Mouse (Mus musculus): Measurements from ENCODE around the gene Ceacam20. TPM values are rescaled to one million over a fixed set of nuclear protein-coding genes. Genes with fewer than 3 reads are reported as not detected.
A peak's percentile ranks its signal among the peaks of the same experiment; 100 is the strongest.

The Ceacam20 gene
- polyA plus RNA-seq, 1 experiment, result not detected

DNA sequence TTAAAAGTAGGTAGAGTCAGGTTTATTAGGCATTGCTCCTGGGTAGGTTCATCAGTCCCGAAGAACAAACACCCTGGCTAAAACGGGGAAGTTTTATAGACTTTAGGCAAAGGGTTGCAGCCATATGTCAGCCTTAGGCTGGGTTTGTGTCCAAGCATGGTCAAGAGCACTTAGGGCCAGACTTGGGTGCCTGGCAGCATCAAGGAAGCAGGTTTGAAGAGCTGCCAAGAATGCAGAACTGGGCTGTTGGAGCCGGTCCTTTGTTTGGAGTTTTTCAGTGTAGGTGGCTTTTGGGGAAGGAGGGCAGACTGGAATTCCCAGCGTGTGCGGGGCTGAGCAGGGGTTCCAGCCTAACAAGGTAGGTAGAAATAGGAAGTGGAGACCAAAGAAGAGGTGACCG, 29.3 kb upstream of the Ceacam20 start:
- H3K36me3 ChIP-seq (ENCODE audit: control insufficient read depth, insufficient read depth, low read length), result no peaks in the 10 kb centered on the region
- no peaks in the 10 kb centered on the region for H3K27me3 ChIP-seq (ENCODE audit: control insufficient read depth, insufficient read depth, low read length)
- peaks cover 21% of the 10 kb centered on the region; the same call in 1 of the 2 replicates for H3K4me1 ChIP-seq (ENCODE audit: control insufficient read depth, insufficient read depth, insufficient read length)
- WGBS, result 49% methylated on average over 6 of the region's 6 CpGs
- no peak for DNase-seq (ENCODE audit: low read depth in 1 of 2, low spot score in 2 of 2)
- no peak for TF ChIP-seq CTCF (IDR thresholded peaks at IDR 0.05; ENCODE audit: extremely low read depth, insufficient read depth, insufficient read length, insufficient replicate concordance)
- no peak for TF ChIP-seq POLR2A (IDR thresholded peaks at IDR 0.05; ENCODE audit: low read depth, low read length)
- H3K27ac ChIP-seq (ENCODE audit: insufficient read depth, low read length), result no peak overlapping the region
- H3K4me3 ChIP-seq (ENCODE audit: extremely low read depth, insufficient read depth, insufficient read length), result no peak overlapping the region

DNA sequence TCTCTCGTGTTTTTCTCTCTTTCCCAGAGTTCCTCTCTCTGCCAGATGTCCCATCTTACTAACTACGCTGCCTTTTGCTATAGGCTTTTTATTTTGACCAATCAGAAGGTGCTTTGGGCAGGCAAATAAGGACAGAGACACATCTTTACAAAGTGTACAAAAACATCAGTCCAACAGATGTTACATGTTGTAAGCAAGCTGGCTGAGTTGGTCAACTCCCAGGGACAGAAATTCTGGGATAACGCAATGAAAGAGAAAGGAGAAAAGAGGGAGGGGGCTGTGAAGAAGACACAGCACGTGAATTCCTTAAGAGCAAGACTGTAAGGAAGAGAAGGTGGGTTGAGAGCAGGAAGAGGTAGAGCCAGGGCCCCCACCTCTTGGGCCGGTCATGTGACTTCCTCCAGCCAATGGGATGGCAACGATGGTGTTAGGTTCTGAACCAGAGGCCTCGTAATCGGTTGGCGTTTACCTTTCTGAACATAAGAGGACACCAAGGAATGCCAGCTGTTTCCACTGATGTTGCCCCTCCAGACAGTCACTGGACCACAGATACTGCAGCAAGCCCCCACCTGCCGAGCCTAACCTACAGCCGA, 27.9 kb upstream of the Ceacam20 start:
- Histone ChIP-seq H3K36me3 (ENCODE audit: control insufficient read depth, insufficient read depth, low read length) (no peaks in the 10 kb centered on the region), H3K4me1 (ENCODE audit: control insufficient read depth, insufficient read depth, insufficient read length) (peaks cover 18% of the 10 kb centered on the region; the same call in 1 of the 2 replicates), H3K27me3 (ENCODE audit: control insufficient read depth, insufficient read depth, low read length) (no peaks in the 10 kb centered on the region), H3K27ac (ENCODE audit: insufficient read depth, low read length) (no peak overlapping the region), H3K4me3 (ENCODE audit: extremely low read depth, insufficient read depth, insufficient read length) (no peak overlapping the region)
- 81% methylated on average over 11 of the region's 11 CpGs for WGBS
- no peak for DNase-seq (ENCODE audit: low read depth in 1 of 2, low spot score in 2 of 2)
- no peak for TF ChIP-seq CTCF (IDR thresholded peaks at IDR 0.05; ENCODE audit: extremely low read depth, insufficient read depth, insufficient read length, insufficient replicate concordance)
- TF ChIP-seq POLR2A (IDR thresholded peaks at IDR 0.05; ENCODE audit: low read depth, low read length), result no peak

DNA sequence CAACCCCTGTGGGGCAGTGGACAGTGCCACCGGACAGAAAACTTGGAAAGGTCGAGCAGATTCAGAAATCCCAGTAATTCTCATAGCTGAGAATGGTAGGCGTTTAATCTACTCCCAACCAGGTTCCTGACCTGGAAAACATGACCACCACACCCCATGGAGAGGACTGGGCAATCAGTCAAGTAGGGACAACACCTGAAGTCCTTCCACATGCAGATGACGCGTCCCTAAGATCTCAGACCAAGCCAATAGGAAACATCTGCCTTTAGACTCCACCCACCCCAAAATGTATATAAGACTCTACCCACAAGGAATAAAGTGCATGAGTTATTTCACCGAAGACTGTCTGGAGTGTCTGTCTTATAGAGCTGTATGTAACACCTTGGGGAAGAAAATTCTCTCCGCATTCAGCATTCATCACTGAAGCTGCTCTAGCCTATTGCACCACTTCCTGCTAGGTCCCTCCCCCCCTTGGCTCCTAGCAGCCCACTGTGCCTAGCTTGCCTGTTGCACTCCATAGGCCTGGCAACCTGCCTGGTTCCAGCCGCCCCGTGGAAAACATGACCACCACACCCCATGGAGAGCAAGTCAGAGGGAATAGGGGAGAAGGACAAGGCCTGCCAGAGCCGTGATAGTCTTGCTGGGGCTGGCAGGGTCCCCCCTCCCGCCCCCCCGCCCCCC, 25.5 kb upstream of the Ceacam20 start:
- no peaks in the 10 kb centered on the region for H3K27me3 ChIP-seq (ENCODE audit: control insufficient read depth, insufficient read depth, low read length)
- no peak for DNase-seq (ENCODE audit: low read depth in 1 of 2, low spot score in 2 of 2)
- TF ChIP-seq CTCF (IDR thresholded peaks at IDR 0.05; ENCODE audit: extremely low read depth, insufficient read depth, insufficient read length, insufficient replicate concordance) (no peak), POLR2A (IDR thresholded peaks at IDR 0.05; ENCODE audit: low read depth, low read length) (no peak)
- no peak overlapping the region for H3K4me3 ChIP-seq (ENCODE audit: extremely low read depth, insufficient read depth, insufficient read length)
- 40% methylated on average over 11 of the region's 12 CpGs for WGBS
- H3K36me3 ChIP-seq (ENCODE audit: control insufficient read depth, insufficient read depth, low read length), result no peaks in the 10 kb centered on the region
- H3K27ac ChIP-seq (ENCODE audit: insufficient read depth, low read length), result peak overlapping the region; percentile 72
- H3K4me1 ChIP-seq (ENCODE audit: control insufficient read depth, insufficient read depth, insufficient read length), result peaks cover 10% of the 10 kb centered on the region; the same call in 1 of the 2 replicates

DNA sequence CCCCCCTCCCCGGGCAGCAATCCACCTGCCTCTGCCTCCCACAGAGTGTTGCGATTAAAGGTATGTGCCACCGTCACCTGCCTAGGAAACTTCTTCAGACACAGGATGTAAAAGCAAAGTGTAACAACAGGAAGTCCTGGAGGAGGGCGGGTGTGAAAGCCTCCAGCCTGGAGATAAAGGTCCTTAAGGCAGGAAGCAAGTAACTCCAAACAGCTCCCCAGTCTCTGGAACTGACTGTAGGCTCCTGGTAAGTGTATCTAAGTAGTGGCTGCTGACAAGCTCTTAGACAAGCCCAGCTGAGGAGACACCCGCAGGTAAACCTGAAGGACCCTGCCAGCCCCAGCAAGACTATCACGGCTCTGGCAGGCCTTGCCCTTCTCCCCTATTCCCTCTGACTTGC, 25.0 kb upstream of the Ceacam20 start:
- no peak overlapping the region for H3K4me3 ChIP-seq (ENCODE audit: extremely low read depth, insufficient read depth, insufficient read length)
- H3K27me3 ChIP-seq (ENCODE audit: control insufficient read depth, insufficient read depth, low read length), result no peaks in the 10 kb centered on the region
- WGBS, result 18% methylated on average over 6 of the region's 6 CpGs
- H3K4me1 ChIP-seq (ENCODE audit: control insufficient read depth, insufficient read depth, insufficient read length), result peaks cover 5% of the 10 kb centered on the region; the same call in 1 of the 2 replicates
- H3K27ac ChIP-seq (ENCODE audit: insufficient read depth, low read length), result peak overlapping the region; percentile 60
- no peak for TF ChIP-seq CTCF (IDR thresholded peaks at IDR 0.05; ENCODE audit: extremely low read depth, insufficient read depth, insufficient read length, insufficient replicate concordance)
- peak in 1 of 2 experiments; percentile 15 for DNase-seq (ENCODE audit: low read depth in 1 of 2, low spot score in 2 of 2)
- H3K36me3 ChIP-seq (ENCODE audit: control insufficient read depth, insufficient read depth, low read length), result no peaks in the 10 kb centered on the region

DNA sequence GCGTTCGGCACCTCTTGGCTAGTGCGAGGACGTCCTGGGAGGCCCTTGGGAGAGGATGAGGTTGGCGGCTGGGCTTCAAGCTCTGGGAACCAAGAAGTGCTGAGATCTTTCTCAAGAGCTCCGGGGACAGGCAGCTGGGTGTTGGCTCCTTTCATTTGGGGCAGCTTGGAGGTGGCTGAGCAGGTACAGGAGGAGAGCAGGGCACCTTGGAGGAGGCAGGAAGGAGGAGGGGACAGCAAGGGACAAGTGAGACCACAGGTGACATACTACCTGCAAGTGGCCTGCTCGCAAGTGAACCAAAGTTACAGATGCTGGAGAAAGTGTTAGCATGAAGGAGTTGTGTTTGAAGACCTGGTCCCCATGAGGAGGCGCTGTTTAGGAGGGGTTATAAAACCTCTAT, 20.5 kb upstream of the Ceacam20 start:
- no peaks in the 10 kb centered on the region for H3K36me3 ChIP-seq (ENCODE audit: control insufficient read depth, insufficient read depth, low read length)
- no peak overlapping the region for H3K4me3 ChIP-seq (ENCODE audit: extremely low read depth, insufficient read depth, insufficient read length)
- H3K4me1 ChIP-seq (ENCODE audit: control insufficient read depth, insufficient read depth, insufficient read length), result peaks cover 3% of the 10 kb centered on the region; the same call in 1 of the 2 replicates
- no peak for DNase-seq (ENCODE audit: low read depth in 1 of 2, low spot score in 2 of 2)
- TF ChIP-seq CTCF (IDR thresholded peaks at IDR 0.05; ENCODE audit: extremely low read depth, insufficient read depth, insufficient read length, insufficient replicate concordance) (no peak), POLR2A (IDR thresholded peaks at IDR 0.05; ENCODE audit: low read depth, low read length) (no peak)
- no peaks in the 10 kb centered on the region for H3K27me3 ChIP-seq (ENCODE audit: control insufficient read depth, insufficient read depth, low read length)
- no peak overlapping the region for H3K27ac ChIP-seq (ENCODE audit: insufficient read depth, low read length)
- 97% methylated on average over 8 of the region's 8 CpGs for WGBS

DNA sequence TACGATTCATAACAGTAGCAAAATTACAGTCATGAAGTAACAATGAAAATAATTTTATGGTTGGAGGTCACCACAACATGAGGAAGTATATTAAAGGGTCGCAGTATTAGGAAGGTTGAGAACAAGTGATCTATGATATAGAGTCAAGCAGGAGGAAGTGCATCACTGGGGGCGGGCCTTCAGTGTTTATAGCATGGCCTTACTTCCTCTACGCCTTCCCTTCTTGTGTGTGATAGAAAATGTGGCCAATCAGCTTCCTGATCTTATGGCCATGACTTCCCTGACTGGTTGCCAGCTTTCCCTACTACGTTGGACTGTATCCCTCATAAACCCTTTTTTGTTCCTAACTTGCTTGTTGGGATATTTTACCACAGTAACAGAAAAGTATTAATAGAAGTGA, 20.0 kb upstream of the Ceacam20 start:
- H3K27ac ChIP-seq (ENCODE audit: insufficient read depth, low read length), result peak overlapping the region; percentile 18; the same call in 1 of the 2 replicates
- H3K27me3 ChIP-seq (ENCODE audit: control insufficient read depth, insufficient read depth, low read length), result no peaks in the 10 kb centered on the region
- no peak for DNase-seq (ENCODE audit: low read depth in 1 of 2, low spot score in 2 of 2)
- no peaks in the 10 kb centered on the region for H3K36me3 ChIP-seq (ENCODE audit: control insufficient read depth, insufficient read depth, low read length)
- TF ChIP-seq CTCF (IDR thresholded peaks at IDR 0.05; ENCODE audit: extremely low read depth, insufficient read depth, insufficient read length, insufficient replicate concordance) (no peak), POLR2A (IDR thresholded peaks at IDR 0.05; ENCODE audit: low read depth, low read length) (no peak)
- H3K4me3 ChIP-seq (ENCODE audit: extremely low read depth, insufficient read depth, insufficient read length), result no peak overlapping the region
- no peaks in the 10 kb centered on the region; the same call in 1 of the 2 replicates for H3K4me1 ChIP-seq (ENCODE audit: control insufficient read depth, insufficient read depth, insufficient read length)
- 76% methylated on average over 5 of the region's 5 CpGs for WGBS
